Mouse (Mus musculus): ENCODE measurements at regions not wholly inside any gene's neighbourhood (a gene's known extent, or its start where the extent isn't known, plus 50 kb on each side); places are given as distances from the start of the nearest gene placed in this dataset.

DNA sequence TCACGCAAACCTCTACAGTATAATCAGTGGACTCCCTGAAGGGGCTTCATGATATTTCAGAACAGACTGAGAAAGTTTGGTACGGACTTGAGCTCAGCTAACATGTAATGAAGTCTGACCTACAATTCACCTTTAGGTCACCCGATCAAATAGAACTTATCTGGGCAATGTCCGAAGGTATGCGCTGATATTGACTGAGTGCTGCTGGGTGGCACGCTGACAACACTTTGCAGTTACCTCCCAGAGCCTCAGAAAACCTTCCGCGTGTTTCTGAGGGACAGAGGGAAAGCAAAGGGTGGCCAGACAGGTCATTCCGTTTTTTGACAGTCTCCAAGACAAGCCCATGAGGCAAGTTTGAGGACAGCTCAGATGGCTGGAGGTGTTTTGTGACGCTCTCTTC, 115.3 kb upstream of the Nr2f2 start:
- no peak for DNase-seq (ENCODE audit: low read depth, low spot score)

DNA sequence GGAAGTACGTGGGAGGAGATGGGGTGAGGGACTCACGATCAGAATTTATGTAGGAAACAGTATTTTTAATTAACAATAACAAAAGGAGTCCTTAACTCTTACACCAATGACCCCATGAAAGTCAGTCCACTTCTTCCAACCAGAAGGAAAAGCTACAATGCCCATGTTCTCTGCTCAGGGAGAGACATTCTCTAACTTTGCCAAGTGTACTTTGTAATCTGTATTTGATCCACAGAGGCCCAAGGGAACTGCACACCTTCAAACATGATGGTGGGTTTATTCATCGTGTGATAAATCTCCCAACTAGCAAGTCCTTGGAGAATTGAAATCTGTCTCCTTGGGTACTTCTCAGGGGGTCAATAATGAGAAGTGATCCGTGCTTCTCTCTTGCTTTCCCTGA, 106.3 kb upstream of the Nr2f2 start:
- no peak for DNase-seq (ENCODE audit: low read depth, low spot score)

GRCm38 (mm10) chr7:70470557-70470956, 104.0 kb upstream of the Nr2f2 start:
- no peak for DNase-seq (ENCODE audit: low read depth, low spot score)

- no peak for DNase-seq (ENCODE audit: low read depth, low spot score)
Observed at GRCm38 (mm10) chr7:70462131-70462530, 95.6 kb upstream of the Nr2f2 start.

- no peak for DNase-seq (ENCODE audit: low read depth, low spot score)
Observed at GRCm38 (mm10) chr7:70454525-70454924, 88.0 kb upstream of the Nr2f2 start.

- DNase-seq (ENCODE audit: low read depth, low spot score): no peak
Observed at GRCm38 (mm10) chr7:70452816-70453215, 86.3 kb upstream of the Nr2f2 start.

DNA sequence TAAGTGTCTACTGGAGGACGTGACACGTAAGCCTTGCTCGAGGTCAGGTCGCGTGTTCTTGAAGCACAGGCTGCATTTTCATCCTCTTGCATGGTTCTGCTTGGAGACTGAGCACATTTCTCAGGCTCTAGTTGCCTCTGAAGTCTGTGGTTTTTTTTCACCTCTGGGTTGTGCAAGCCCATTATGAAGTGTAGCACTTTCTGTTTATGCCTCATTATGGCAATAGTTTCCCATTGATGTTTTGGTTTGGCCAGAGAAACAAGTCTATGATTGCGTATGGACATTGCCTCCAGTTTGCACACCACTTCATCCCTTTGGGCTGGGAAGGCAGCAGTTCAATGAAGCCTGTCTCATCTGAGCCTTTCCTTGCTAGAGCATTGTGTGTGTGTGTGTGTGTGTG, 72.4 kb upstream of the Nr2f2 start:
- DNase-seq (ENCODE audit: low read depth, low spot score): no peak

GRCm38 (mm10) chr7:70433838-70434237, 67.3 kb upstream of the Nr2f2 start:
- no peak for DNase-seq (ENCODE audit: low read depth, low spot score)

DNA sequence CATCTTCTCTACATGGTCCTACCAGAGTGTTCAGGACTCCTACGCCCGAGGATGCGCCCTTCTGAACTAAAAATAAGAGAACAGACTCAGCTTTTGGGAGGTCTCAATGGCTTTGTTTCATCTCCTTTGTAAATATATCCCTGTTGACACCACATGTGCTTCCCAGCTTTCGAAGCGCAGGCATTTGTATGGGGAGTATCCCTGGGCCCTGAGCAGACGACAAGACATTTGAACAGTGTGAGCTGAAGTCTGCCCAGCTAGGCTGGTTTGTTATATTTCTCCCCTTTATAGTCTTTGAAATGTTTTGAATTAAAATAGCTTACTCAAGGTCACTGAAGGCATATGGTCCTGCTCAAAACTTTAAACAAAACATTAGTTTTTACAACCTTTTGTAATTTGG, 66.8 kb upstream of the Nr2f2 start:
- no peak for DNase-seq (ENCODE audit: low read depth, low spot score)

DNA sequence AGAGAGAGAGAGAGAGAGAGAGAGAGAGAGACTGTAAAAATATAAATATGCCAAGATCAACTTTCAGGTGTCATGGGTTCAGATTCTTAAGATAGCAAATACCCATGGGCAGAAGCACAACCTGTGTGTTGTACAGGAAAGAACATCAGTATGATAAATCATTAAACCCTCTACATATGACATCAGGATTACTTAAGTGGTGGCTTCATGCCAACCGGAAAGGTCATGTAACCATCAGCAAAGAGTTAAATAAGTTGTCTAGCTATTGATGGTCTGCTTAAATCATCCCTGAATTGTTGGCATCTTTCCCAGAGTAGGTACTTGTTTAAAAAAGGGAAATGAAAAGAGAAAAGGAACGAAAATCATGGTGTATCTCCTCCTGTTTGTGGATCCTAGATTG, 65.2 kb upstream of the Nr2f2 start:
- DNase-seq (ENCODE audit: low read depth, low spot score): peak; percentile 47

- DNase-seq (ENCODE audit: low read depth, low spot score): peak; percentile 89
Observed at GRCm38 (mm10) chr7:70429326-70429725, 62.8 kb upstream of the Nr2f2 start.

GRCm38 (mm10) chr7:70424231-70424620, 57.7 kb upstream of the Nr2f2 start:
- no peak for DNase-seq (ENCODE audit: low read depth, low spot score)

- no peak for DNase-seq (ENCODE audit: low read depth, low spot score)
Observed at GRCm38 (mm10) chr7:70423524-70424230, 57.1 kb upstream of the Nr2f2 start.

DNA sequence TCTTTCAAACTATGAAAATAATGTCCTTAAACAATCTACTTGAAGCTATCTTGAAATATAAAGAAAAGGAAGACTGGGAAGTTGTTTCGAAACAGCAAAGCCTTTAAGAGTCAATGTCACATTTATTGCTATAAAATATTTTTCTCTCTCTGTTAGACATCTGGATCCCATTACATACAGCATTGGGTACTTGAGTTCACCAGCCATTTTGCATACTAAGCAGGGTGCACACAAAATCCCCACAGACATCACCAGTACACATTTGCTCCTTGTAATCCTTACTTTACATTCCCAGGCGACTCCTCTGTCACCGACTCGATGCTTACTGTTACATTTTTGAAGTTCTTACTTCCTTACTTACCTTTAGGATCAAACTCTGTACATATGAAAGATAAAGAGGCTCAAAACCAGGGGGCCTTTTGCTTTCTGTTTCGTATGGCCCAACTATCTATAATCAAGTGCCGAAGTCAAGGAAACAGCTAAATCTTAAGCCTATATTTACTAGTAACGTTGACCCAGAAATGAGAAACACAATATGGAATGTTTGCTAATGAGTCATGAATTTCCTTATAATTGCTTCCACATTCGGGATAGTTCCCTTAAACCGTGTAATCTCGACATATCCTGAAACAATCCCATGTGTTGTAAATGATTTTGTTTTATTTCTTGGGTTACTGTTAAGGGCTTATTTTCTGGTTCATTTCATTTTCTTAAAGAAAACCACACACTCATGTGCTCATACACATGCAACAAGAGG, 49.8 kb upstream of the Nr2f2 start:
- DNase-seq (ENCODE audit: low read depth, low spot score): peak; percentile 78
